Mouse (Mus musculus) liver, postnatal 0 days (tissue): ENCODE data around the gene Fam186b.

Experiments used
- CTCF ChIP-seq: sonication (generic); IDR thresholded peaks from 2 replicates; pipeline ENCODE4 v1.5.1; 2016; ENCODE audit warnings: antibody characterized with exemption, low read depth
- EP300 ChIP-seq: IDR thresholded peaks from 2 replicates; pipeline ENCODE4 v1.6.1; 2016; ENCODE audit warnings: antibody characterized with exemption, low read depth, mild to moderate bottlenecking

DNA sequence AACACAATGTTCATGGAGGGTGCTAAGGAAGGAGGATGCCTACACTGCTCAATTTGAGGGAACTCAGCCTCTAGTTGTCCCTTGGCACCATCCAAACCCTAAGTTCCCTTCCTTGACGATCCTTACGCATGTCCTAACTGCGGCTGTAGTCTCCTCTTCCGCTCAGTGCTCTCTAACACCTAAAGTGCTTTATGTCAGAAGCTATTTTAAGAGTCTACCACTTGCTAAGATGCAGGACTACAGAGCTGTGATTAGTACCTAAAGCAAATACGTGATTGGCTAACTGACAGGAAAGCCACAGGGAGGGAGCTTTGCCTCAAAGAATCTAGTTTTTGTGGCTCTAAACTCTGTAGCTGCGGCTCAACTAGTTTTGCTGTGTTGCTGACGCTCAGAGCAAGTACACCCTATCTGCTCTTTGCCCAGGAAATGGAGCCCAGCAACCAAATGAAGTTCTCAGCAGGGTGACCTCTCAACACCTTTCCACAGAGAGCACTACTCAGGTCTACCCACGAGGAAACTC, 40.2 kb upstream of the Fam186b start:
- no peak for TF ChIP-seq EP300
- TF ChIP-seq CTCF = no peak
